Mouse (Mus musculus) embryo, embryonic 9.5 days (tissue): ENCODE data around the gene Mettl13.

Experiments
- DNase-seq: peaks from one replicate; pipeline ENCODE4 v3.0.0-alpha.2; 2017; ENCODE audit errors: extremely low spot score

Mettl13 gene

DNA sequence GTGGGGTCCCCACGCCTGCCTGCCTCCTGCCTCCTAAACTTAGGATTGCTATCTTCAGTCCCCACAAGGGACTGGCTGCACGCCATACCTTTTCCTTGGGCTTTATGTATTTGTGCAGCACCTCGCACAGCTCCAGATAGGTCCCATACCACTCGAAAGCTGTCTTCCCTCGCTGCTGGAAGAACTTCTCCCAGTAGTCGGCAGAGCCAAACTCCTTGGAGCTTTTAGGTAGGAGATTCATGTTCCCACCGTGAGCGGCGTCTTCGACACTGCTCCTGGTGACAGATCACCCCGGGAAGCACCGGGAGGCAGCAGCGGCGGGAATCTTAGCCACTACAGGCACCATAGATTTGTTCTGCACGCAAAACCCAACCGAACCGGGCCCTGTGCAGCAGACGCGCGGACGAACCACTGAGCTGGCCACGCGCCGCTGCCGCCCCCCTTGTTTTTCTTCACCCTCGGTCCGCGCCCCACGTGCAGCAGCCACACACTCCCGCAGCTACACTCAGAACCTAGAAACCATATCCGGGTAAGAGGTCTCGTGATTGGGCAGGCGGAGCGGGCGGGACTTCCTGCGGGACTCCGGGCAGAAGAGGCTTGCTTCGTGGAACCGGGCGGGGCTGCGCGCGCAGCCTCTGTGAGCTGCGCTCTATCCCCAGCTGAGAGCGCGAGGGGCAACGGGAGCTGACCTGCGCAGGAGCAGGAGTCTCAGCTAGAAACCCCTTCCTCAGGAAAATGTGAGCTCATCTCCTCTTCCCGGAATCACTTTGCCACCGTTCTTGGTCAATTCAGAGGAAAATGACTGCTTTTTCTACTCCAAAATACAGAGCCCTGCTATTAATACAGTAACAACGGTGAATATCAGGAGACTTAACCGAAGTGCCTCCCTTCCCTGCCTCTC is at the start of gene Mettl13:
TSS of gene Mettl13 (minus strand) at position 536 of the 901 bp plus-strand sequence.
- peak; percentile 92 for DNase-seq

DNA sequence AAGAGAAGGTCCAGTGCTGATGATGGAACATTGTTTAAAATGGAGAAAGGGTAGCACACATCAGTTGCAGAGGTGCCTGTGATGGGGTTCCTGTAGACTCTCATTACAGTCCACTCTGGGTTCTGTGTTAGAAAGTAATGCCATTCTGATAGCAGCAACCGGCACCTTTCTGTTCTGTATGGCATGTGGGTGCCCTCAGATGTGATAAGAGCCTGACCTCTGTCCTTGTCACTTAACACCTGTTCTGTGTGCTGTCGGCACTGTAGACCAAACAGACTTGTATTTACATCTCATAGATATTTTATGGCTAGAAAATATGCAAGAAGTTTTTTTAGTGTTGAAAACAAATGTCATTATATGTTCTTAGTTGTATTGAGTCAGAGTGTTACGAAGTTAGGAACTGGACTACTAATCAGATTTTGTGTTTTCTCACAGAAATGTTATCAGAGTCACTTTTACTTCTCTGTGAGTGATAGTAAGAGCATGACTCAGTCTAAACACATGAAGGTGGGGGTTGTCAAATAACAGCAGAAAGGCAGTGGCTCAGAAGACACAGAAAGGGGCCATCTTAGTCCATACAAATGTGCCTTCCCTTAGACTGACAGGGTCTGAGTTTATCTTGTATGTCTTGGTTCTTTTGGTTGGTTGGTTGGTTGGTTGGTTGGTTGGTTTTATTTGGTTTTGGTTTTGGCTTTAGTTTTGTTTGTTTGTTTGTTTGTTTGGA is 49.2 kb upstream of the Mettl13 start:
- DNase-seq, result no peak

DNA sequence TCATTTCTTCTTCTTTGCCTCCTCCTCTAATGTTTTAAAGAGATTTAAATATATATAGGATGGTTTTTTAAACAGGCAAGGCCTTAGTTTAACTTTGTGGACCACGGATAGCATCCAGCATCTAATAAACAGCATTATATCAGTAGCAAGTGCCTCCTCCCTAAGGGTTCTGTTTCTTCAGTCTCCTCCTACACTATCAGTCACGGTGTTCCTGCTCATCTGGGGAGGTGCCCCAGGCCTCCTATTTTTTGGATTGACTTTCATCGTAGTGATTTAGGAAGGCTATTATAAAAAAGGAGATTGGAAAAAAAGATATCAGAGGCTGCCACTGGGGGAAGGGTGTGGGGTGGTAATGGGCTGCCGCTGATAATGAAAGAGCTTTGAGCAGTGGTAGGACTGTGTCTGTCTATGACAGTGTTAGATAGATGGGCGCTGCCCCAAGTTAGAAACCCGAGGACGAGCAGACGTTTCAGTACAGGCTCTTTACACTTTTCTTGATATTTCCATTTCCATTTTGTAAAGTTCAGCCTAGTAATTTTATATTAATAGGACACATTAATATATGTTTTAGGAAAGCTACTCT is 42.2 kb upstream of the Mettl13 start:
- no peak for DNase-seq

DNA sequence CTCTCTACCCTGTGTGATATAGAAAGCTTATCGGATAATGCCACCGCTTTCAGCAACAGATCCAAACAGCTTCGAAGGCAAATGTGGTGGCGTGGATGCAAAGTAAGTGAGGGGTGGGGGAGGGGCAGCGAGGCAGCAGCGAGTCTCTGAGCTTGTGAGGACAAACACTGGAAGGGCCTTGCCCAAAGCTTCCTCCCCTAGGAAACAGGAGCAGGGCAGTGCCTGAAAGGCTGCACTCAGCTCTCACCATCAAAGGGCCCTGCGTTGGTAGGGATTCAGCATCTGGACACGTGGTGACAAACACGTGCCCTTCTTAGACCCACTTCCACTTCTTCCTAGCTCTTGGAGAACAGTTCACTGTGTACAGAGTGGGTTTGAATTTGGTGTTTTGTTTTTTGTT is 41.1 kb upstream of the Mettl13 start:
- DNase-seq, result peak; percentile 74

DNA sequence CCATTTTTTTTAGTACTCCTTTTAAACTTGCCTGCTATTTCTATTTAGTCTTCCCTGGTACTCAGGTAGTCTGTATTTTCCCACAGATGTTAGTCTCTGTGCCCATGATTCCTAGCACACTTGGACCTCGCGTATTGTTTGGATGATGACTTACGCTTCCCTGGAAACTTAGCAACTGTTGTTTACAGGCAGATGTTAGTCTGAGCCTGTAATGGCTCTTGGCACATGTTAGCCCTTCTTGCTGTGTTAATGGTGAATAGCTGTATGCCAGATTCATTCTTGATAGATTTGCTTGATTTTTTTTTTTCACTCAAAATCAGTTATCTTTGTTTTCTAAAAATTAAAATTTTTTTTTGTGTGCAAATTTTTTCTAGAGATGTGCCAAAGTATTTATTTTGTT is 40.3 kb upstream of the Mettl13 start:
- DNase-seq, result no peak

DNA sequence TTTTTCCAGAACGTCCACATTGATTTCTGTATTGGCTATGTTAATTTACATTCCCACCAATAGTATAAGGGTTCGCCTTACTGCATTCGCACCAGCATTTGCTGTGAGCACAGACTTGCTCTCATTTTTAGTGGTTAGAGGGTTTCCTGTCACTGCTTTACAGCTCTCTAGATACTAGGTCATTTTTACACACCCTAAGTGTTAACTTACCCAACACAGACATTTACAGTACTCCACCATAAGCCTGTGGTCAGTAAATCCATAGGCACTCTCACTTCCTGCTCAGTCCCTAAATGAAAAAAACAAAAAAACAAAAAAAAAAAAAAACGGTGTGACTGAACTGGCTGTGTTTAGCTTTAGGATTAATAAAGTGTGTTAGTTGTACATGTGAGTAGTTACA is 37.9 kb upstream of the Mettl13 start:
- DNase-seq, result no peak

DNA sequence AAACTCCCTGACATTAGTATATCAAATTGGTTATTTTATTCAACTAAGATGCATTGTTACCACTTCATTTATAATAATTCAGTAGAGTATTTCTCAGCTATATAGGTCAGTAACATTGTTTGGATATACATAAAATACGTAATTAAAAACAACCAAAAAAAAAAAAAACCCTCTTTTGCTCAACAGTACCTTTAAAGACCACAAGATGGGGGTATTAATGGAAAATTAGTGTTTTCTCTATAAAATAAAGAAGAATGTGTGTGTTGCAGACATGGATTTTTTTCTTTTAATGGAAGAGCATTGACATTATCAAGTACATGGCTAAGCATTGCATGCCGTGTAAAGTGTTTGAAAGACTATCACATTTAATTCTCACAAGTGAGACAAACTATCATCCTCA is 34.5 kb upstream of the Mettl13 start:
- DNase-seq, result no peak

DNA sequence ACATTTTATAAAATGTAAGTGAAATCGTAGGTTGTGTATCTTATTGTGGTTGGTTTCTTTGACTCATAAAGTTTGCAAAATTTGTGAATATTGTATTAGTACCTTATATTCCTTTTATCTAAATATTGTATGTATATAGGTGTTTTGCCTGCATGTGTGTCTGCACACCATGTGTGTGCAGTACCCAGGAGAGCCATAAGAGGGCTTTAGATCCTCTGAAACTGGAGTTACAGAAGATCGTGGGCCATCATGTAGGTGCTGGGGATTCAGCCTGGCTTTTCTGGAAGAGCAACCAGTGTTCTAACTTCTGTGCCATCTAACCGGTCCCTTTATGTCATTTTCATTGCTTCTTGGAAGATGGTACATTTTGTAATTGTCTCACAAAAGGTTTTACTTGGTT is 26.7 kb upstream of the Mettl13 start:
- no peak for DNase-seq

DNA sequence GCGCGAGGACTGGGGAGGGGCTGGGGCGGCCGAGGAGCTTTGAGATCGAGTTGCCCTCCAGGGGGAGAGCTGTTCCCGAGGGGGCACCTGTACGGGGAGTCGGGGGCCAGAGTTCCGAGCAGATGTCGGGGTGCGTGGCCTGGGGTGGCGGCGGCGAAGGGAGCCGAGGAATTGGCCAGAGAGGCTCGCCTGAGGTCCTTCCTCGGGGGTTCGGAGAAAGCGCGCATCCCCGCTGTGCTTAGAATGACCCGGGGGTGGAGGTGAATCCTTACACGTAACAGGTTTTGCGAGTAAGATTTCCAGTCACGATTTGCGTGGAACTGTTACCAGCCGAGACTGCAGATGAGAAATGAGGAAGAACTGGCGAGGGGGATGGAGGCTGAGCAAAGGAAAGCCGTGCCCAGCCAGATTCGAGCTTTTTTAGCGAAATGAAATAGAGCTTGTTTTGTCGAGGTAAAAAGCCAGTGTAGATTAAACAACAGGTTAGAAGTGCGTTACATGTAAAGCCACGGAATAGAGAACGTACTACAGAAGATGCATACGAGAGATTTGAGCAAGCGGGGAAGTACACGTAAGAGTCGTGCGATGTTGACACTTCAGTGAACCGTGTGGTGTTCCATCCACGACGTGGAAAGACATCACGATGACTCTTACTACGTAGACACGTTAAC is 22.7 kb upstream of the Mettl13 start:
- no peak for DNase-seq

DNA sequence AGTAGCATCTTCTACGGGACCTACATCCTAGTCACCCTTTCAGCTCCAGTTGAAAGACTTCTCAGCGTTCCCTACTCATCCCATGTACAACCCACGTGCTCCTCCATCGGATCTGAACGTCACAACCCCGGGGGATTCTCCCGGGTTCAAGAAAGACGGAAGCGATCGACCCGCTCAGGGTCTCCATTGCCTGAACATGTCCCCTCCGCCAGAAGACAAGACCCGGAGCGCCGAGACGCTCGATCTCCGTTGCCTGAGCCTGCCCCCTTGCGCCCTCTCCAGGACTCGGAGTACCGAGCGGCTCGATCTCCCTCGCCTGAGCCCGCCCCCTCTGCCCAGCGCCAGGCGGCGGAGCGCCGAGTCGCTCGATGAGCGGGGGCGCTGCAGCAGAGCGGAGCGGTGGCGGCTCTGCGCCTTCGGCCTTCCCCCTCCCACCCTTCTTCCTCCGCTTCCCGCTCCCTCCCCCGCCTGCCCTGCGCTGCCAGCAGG is 22.0 kb upstream of the Mettl13 start, which contains the start of gene Vamp4:
TSS of gene Vamp4 (plus strand) at position 256 of the 489 bp plus-strand sequence.
- DNase-seq, result peak; percentile 98

DNA sequence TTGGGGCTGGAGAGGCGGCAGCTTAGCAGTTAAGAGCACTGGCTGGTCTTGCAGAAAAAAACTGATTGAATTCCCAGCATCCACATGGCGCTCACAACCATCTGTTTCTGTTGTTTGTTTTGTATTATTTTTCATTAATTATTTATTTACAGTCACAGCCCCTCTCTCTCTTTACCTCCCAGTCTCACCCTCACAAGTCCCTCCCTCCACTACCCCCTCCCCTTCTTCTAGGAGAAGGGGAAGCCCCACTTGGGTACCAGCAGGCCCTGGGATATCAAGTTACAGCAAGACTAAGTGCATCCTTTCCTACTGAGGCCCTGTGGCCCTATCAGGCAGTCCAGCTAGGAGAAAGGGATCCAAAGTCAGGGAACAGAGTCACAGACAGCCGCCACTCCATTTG is 19.0 kb upstream of the Mettl13 start:
- peak; percentile 35 for DNase-seq

DNA sequence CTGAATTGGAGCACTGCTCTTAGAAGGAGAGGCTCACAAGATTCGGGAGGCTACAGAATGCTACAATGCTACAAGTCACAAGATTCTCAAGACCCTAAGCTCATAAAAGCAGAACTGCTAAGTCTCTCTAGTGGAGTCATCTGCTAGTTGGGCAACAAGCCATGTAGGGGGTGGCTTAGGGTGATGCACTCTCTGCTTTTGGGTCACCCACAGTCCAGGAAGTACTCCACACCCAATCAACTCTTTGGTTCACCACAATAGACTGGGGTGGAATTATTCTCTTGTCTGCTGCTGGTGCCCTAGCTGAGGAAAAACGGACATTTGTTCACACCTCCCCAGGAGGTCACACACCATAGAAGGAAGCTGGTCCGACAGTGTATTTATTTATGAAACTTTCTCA is 16.6 kb upstream of the Mettl13 start:
- DNase-seq, result no peak

DNA sequence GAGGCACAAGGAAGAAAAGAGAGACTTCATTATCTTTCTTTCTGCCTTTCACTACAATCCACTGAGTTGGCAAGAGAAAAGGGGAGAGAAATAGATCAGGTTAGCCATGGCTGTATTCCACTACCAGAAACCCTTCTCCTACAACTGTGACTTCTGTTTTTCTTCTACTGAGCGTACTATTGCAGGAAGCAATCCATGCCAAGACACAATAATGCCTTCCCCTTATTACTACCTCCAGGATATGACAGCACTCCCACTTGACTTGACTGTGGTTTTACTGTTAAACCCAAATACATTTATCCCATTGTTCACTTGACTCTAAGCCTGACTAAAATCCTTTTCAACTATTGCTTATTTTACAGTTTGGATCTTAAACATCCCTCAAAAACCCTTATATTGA is 14.9 kb upstream of the Mettl13 start:
- no peak for DNase-seq

DNA sequence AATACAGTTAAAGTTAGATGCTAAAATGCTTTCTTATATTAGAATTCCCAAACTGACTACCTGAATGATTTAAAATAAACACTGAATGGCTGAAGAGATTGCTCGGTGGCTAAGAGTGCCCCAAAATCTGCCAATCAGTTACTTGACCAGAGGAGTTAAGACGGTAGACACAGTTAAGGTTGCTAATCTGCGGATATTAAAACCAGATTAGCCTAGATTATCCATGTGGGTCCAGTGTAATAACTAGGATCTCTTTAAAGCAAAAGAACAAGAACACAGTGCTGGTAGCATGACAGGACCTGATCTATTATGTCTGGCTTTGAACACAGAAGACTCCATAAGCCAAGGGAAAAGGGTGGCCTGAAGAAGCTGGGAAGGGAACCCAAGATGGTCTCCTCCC is 5.8 kb upstream of the Mettl13 start:
- no peak for DNase-seq

DNA sequence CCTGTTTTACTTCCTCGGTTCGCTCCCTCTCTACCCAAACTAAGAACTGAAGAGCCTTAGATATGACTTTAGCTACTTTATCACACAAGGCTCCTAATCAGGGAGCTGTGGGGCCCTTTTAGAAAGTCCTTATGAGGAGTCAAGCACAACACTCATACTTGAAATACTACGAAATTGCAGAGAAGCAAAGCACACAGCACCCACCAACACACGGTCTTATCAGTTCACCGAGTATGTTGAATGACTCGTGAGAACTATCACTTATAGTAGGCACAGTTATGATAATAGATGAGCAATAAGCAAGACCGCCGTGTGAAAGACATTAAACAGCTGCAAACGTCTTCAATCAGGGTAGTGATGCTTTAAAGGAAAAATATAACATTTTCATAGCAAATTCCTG is 4.6 kb upstream of the Mettl13 start:
- no peak for DNase-seq

DNA sequence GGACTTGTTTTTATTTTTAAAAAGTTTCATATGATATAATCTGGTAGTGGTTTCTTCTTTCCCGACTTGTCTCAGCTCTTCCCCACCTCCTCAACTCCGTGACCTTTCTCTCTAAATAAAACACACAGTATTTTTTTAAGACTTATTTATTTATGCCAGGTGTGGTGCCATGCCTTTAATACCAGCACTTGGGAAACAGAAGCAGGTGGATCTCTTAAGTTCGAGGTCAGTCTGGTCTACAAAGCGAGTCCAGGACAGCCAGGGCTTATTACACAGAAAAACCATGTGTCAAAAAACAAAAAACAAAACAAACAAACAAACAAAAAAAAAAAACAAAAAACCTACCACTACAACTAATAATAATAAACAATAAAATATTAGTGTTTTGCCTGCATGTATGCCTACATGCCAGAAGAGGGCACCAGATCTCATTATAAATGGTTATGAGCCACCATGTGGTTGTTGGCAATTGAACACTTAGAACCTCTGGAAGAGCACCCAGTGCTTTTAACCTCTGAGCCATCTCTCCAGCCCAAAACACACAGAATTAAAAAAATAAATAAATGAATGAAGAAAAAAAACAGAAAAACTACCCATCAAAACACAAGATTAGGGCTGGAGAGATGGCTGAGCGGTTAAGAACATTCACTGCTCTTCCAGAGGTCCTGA is 1.4 kb upstream of the Mettl13 start:
- DNase-seq, result no peak

DNA sequence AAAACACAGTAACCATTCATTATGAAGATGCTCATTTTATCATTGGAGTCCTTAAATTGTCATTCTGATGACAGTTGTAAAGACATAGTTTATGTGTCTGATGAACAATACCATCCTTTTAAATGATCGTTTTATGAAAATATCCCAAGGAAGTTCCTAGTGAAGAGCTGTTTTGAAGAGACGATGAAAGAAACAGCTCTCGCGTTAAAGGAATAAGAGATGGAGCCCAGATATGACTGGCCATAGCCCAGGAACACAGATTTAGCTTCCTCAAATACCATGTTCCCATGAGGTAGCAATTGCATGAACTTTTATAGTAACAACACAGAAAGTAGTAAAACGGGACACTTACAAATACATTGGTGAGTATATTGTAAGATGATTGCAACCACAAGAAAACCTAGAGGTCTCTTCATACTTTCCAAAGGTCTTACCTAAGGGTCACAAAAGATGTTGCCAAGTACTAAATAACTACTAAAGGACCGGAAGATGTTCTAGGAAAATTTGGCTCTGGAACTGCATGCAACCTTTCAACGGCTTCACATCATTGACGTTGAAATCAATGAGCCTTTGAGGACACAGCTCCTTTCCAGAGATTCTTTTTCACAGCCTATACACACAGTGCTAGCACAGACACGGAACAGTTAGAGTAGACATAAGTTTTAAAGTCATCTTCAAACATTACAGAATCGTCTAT is 714 bp upstream of the Mettl13 start:
- no peak for DNase-seq

DNA sequence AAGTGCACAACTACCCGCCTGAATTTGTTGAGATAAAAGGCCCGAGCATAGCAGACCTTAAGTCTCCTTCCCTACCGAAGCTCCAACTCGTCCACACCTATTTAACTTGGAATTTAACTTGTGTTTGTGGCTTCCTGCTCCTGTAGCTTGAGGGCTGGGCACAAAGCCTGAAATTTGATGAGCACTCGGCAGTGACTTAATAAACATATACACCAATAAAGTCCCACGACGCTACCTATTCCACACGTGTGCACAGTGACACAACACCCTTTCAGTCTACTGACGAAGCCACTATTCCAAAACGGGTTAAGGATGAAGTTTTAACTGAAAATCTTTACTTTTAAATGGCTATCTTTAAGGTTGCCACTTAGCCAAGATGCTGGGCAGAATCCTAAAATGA is 744 bp downstream of the Mettl13 start:
- no peak for DNase-seq

DNA sequence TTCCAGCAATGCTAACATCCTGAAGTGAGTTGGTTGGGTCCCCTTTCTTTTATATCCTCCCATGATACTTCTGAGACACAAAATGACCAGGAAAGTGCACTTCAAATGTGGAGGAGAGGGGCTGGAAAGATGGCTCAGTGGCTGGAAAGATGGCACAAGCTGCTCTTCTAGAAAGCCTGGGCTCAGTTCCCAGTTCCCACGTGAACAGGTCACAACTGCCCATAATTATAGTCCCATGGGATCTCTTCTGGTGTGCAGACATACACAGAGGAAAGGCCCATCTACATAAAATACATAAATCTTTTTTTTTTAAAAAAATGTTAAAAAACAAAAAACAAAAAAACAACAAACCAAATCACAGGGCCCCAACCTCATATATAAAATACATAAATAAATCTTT is 5.1 kb downstream of the Mettl13 start:
- no peak for DNase-seq

DNA sequence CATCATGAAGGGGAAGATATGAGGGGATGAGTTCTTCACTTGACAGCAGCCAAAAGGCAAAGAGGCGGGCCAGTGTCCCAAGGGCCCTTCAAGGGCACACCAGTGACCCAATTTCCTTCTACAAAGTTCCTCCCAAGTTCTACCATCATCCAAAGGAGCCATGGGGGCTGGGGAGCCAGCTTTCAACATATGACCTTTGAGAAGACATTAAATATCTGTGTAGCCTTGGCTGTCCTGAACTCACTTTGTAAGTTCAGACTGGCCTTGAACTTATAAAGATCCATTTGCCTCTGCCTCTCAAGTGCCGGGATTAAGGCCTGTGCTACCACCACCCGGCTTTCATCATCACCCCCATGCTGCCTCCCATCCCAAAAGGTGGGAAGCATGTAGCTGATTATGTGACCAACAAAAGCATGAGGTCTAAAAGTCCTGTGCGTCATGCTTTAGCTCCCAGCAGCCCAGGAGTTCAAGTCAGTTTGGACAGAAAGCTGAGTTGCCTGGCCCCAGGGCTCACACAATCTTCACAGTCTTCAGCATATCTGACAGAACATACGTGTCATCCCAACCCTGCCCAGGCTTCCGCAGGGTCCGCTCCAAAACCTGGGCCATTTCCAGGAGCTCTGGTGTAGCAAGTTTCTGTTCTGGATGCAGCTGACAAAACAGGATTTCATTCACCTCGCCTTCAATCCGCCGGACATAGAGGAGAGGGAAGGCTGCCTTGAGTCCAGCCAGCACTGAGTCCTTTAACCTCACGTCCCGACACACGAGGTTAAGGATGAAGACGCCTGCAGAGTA is 14.4 kb downstream of the Mettl13 start:
- DNase-seq, result no peak
